Mouse (Mus musculus) ovary, postnatal 36 days (tissue): ENCODE results near the gene Glb1l.

Experiments used
- DNase-seq: peaks from one replicate; pipeline ENCODE4 v3.0.0; 2022; ENCODE audit warnings: low spot score, mixed read lengths

Glb1l gene

DNA sequence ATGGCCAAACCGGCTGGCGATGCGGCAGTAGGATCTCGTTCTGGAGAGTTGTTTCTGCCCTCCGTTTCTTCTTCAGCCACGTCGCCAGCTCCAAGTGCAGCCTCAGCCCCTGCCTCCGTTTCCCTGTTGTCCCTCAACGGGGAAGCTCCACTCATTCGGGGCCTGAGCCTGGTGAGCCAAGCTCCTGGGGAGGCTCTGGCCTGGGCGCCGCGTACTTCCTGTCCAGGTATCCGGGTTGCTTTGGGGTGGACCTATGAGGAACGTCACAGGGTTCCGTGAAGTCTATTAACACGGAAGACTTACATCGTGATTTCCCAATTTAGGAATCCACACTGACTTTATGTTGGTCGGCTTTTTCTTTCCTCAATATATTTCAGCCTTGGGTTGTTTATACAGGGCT, 18.2 kb downstream of the Glb1l start:
- DNase-seq: peak; percentile 57

GRCm38 (mm10) chr1:75191622-75192402, 18.8 kb downstream of the Glb1l start, which contains the start of the genes Ankzf1 and Atg9a:
TSS of gene Ankzf1 (plus strand) at chr1:75192151.
TSS of gene Atg9a (minus strand) at chr1:75192196.
- DNase-seq: peak; percentile 91

DNA sequence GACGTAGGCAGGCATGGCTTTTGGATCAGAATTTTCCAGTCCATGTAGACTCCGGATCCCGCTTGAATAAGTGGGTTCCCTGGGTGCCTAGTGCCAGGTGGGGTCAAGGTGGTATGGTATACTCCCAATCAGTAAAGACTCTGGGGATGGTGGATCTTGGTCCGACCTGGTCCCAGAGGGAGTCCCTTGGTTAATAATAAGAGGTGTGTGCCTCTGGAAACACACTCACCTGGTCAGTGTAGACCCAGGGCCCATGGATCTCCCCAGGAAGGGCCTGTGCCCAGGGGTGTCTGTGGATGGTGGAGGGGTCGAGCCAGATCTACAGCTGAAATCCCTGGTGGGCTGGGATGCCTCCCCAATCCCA, 19.4 kb downstream of the Glb1l start:
- no peak for DNase-seq

GRCm38 (mm10) chr1:75190577-75190976, 20.0 kb downstream of the Glb1l start:
- no peak for DNase-seq

DNA sequence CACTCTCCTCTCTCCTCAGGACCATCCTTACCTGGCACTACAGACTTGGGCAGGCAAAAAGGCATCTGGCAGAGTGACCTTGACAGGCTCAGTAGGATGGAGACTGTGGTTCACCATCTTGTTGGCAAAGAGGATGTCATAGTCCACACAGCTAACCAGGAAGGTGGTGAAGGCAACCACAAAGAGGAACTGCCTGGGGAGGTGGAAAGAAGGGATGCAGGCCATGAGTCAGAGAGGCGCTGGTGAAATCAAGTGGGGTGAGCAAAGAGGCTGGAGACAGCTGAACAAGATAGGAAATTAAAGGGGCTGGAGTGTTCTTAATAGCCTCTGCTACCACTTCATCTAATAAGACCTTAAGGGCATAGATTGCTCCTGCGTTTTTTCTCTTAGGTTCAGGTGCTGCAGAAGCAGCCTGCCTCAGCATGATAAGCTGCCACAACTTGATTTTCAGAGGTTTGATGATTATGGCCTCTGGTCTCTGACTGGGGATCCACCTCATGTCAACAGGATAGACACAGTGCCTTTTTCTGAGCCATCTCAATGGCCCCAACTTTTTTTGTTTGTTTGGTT, 22.6 kb downstream of the Glb1l start:
- no peak for DNase-seq

DNA sequence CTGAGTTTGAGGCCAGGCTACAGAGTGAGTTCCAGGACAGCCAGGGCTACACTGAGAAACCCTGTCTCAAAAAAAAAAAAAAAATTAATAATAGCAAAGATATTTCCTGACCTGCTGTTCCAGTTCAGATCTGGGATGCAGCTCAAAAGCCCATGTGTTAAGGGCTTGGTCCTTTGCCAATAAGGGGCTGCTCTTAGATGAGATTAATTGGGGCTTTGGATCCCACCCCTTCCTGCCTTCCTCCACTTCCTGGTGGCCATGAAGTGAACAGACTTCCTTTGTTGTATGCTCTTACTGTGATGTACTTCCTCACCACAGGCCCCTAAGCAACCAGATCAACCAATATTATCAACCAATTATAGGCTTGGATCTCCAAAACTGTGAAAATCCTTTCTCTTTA, 23.5 kb downstream of the Glb1l start:
- no peak for DNase-seq

DNA sequence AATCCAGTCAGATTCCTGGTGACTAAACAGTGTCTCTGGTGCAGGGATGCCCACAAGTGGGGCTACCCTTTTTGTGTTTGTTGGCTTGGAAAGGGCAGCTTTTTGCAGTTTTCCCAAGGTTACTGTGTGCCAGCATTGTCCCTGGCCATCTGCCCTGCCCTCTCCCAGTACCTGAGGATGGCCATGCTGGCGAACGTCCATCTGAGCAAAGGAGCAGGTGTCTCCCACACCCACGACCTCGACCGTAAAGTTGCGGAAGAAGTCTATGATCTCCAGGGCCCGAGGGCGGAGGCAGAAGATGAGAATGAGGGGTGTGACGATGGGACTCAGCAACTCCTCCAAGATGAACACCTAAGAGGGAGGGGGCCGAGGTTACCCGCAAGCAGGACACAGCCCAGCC, 25.1 kb downstream of the Glb1l start:
- DNase-seq: no peak

DNA sequence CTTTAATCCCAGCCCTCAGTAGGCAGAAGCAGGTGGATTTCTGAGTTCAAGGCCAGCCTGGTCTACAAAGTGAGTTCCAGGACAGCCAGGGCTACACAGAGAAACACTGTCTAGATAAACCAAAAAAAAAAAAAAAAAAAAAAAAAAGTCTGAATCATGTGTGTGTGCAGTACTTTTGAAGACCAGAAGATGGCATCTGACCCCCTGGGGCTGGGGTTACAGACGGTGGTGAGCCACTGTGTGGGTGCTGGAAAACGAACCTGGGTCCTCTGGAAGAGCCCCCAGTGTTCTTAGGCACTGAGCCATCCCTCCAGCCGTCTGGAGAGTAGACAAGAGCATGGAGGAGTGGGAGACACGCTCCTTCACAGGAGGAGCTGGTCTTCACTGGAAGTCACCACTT, 28.5 kb downstream of the Glb1l start:
- DNase-seq: no peak

- no peak for DNase-seq
These were observed 29.2 kb downstream of the Glb1l start for GRCm38 (mm10) chr1:75181377-75181870.

GRCm38 (mm10) chr1:75180741-75181140, 29.9 kb downstream of the Glb1l start:
- no peak for DNase-seq

GRCm38 (mm10) chr1:75180105-75180590, 30.5 kb downstream of the Glb1l start, which contains the start of gene Abcb6:
TSS of gene Abcb6 (minus strand) at chr1:75180392.
- peak; percentile 85 for DNase-seq

- peak; percentile 38 for DNase-seq
These were observed 31.1 kb downstream of the Glb1l start for GRCm38 (mm10) chr1:75179334-75180104.

GRCm38 (mm10) chr1:75168472-75169464, 41.8 kb downstream of the Glb1l start, which contains the start of gene Zfand2b:
TSS of gene Zfand2b (plus strand) at chr1:75168646.
- DNase-seq: peak; percentile 97

GRCm38 (mm10) chr1:75168093-75168471, 42.5 kb downstream of the Glb1l start:
- DNase-seq: no peak

DNA sequence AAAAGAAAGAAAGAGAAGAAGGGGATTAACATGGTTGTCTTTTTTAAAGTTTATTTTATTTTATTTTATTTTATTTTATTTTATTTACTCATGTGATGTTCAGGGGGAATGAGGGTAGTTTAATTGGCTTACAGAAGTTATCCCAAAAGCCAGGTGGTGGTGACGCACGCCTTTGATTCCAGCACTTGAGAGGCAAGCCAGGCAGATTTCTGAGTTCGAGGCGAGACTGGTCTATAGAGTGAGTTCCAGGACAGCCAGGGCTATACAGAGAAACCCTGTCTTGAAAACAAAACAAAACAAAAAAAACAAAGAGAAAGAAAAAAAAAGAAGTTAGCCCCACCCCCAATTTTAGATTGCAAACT, 50.4 kb downstream of the Glb1l start:
- no peak for DNase-seq

DNA sequence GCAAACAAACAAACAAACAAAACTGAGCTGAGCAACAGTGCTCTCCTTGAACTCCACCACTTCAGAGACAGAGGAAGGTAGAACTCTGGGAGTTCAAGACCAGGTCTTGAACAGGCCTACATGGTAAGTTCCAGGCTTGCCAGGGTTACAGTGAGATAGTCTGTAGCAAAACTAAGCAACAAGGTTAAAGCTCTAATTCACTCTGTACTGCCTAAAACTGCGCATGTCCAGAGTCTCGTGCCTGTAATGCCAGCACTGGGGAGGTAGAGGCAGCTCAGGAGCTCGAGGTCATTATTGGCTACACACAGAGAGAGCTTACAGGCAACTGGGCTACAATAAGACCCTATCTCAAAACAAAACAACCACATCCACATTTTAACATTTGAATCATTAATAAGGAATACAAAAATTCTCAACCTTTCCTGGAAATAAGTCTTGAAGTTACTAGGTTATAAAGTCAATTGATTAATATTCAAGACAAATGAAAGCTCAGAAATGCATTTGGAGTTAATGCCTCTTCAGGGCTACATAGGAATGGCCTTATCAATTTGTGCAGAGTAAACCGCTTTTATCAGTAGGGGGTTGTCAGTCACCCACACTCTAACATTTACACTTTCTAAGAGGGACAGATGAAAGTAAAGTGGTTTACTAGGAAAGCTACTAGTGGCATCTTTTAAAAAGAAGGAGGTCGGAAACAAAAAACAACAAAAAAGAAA, 50.9 kb downstream of the Glb1l start:
- DNase-seq: no peak

DNA sequence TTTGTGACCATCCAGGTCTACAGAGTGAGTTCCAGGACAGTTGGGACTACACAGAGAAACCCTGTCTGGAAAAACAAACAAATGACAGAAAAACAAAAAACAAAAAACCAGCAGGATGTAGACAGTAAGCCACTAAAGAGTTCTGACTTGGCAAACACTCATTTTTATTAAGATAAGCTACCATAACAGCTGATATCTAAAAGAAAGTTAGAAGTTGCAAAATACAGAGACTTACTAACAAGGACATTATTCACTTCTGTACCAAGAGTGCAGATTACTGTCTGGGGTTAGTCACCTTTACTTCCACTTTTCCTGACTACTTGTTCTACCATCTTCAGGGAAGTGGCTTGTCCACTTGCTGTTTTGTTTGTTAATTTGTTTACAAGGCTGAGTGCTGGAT, 51.6 kb downstream of the Glb1l start:
- DNase-seq: no peak

DNA sequence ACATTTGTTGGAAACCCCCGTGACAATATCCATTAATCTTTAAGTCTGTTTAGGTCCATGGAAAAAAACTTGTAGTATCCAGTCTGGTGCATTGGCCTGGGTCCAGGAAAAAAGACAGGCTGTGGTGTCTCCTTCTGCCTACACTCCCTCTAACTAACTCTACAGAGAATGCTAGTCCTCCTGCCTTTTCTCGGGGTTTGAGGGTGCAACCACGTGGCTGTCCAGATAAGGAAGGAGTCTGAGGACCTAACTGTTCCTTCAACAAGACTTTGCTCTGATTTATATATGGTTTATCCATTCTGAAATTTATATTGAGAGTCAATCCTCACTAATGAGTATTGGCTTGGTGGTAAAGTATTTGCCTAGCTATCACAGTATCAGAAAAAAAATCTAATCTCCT, 54.8 kb downstream of the Glb1l start:
- DNase-seq: no peak

DNA sequence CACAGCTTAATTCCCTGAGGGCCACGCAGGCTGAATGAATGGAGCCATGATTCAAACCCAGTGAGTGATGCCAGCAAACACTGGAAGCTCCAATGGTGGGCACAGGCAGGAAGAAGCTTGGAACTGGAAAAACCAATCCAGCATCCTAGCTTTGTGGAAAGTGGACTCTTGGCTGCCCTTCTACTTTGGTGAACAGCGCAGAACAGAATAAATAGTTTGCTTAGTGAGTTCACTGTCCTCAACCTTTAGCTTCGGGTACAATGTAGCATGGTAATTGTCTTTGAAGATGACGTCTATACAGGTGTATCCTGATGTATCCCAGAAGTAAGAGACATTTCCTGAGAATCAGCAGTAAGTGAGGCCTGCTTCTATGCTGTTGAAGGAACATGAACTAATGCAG, 61.9 kb downstream of the Glb1l start:
- no peak for DNase-seq
